Mouse (Mus musculus) kidney, embryonic 14.5 days (tissue): ENCODE data around the gene Phlpp2. TPM values are rescaled to one million over a fixed set of nuclear protein-coding genes. Genes with fewer than 3 reads are reported as not detected.

Source experiments
- ATAC-seq: fragments of 200-750 bp; cut with Nextera tagmentation; 2 replicates; pipeline ENCODE4 v1.8.0; 2017; ENCODE audit warnings: moderate number of reproducible peaks, mild to moderate bottlenecking, moderate TSS enrichment, moderate library complexity; ENCODE audit not compliant: low FRiP score, low TSS enrichment
- H3K27ac ChIP-seq: fragments of 300-500 bp; sonication (generic); 2 replicates; pipeline ENCODE4 v1.5.1; 2014; ENCODE audit warnings: low read depth, mild to moderate bottlenecking, low read length, moderate library complexity, mixed read lengths
- H3K27me3 ChIP-seq: fragments of 300-500 bp; sonication (generic); 2 replicates; pipeline ENCODE4 v1.6.1; 2014; ENCODE audit warnings: mild to moderate bottlenecking, low read length; ENCODE audit not compliant: control insufficient read depth, insufficient read depth
- H3K36me3 ChIP-seq: fragments of 300-500 bp; sonication (generic); 2 replicates; pipeline ENCODE4 v1.6.1; 2014; ENCODE audit warnings: low read length, mixed read lengths; ENCODE audit not compliant: control insufficient read depth, insufficient read depth
- H3K4me1 ChIP-seq: fragments of 300-500 bp; sonication (generic); 2 replicates; pipeline ENCODE4 v1.6.1; 2014; ENCODE audit warnings: low read length, mixed read lengths; ENCODE audit not compliant: control insufficient read depth, insufficient read depth
- H3K4me2 ChIP-seq: fragments of 300-500 bp; sonication (generic); replicated peaks from 2 replicates; pipeline ENCODE4 v1.6.1; 2014; ENCODE audit warnings: low read depth, mild to moderate bottlenecking, low read length
- H3K4me3 ChIP-seq: fragments of 300-500 bp; sonication (generic); 2 replicates; pipeline ENCODE4 v1.5.1; 2014; ENCODE audit warnings: mild to moderate bottlenecking, low read length
- H3K9ac ChIP-seq: fragments of 300-500 bp; sonication (generic); 2 replicates; pipeline ENCODE4 v1.6.1; 2014; ENCODE audit warnings: low read depth, mild to moderate bottlenecking, low read length, moderate library complexity
- H3K9me3 ChIP-seq: fragments of 300-500 bp; sonication (generic); 2 replicates; pipeline ENCODE4 v1.6.1; 2016; ENCODE audit warnings: low read length; ENCODE audit not compliant: control insufficient read depth
- WGBS: fragments of 180-500 bp; shearing (Covaris S2); extraction: QIAGEN DNeasy Blood & Tissue Kit; methylation state at CpG from one replicate; pipeline ENCODE4 v1.1.7; 2014; 5-methylcytosine and 5-hydroxymethylcytosine counted together
- polyA plus RNA-seq: library from polyadenylated mRNA; unstranded; fragments of >200 nt; fragmentation: Nextera tagmentation; extraction: Ambion mirVana; gene quantifications from 2 replicates; pipeline ENCODE4 v1.2.1, GENCODE M21; 2014

The Phlpp2 gene
- polyA plus RNA-seq, result 4.3 and 5.6 TPM in 2 replicates

DNA sequence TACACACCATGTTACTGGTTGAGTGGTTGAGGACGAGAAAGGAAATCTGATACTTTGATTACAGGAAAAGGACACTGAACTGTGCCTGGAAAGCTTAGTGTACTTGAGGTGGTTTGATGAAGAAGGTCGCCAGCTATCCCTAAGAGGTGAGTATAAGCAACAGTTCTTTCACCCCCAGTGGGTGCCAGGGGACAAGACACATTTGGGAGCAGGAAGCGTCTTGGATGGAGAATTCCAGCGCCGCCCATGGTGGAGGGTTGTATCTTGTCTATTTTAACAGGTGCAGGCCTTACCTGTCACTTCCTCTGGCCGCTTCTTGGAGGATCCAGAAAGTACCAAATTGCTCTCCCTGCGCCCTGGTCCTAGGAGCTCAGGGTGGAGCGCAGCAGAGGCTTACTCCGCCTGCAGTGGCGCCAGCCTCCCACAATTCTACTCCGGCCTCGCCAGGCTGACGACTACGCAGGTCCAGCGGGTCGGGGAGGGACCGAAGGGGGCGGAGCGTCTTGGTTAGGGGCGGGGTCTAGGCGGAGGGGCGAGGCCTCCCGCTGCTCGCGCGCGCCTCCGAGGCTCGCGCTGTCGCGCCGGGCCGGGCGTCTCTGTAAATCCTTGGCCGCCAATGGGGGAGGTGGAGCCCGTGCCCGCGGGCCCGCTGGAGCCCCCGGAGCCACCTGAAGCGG, at the start of gene Phlpp2:
Gene Phlpp2 (plus strand): TSS at position 540 of the 677 bp plus-strand sequence.
- Histone ChIP-seq H3K4me2 (peak within 1 kb of the TSS; percentile 52), H3K36me3 (no peaks in the 10 kb centered on the region; the same call in 1 of the 2 replicates), H3K27me3 (no peaks in the 10 kb centered on the region), H3K4me3 (peak within 1 kb of the TSS; percentile 91), H3K27ac (peak within 1 kb of the TSS; percentile 90), H3K4me1 (no peaks in the 10 kb centered on the region), H3K9ac (peak within 1 kb of the TSS; percentile 92), H3K9me3 (no peaks in the 10 kb centered on the region)
- ATAC-seq, result peak; percentile 98
- WGBS, result under 1% methylated on average over 41 of the region's 42 CpGs

DNA sequence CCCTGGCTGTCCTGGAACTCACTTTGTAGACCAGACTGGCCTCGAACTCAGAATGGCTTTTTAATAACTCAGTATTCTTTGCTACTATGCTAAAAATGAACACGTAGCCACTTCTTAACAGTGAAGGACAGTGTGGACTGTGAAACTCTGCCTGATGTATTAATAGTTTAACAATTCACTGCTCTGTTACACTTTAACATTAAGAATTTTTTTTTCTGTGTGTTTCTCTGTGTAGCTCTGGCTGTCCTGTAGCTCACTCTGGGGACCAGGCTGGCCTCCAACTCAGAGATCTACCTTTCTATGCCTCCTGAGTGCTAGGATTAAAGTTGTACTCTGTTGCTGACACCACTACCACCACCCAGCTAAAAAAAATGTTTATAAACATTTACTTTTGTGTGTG, 44.8 kb upstream of the Phlpp2 start:
- no peak overlapping the region for H3K27ac ChIP-seq
- ATAC-seq, result no peak
- no peak overlapping the region for H3K9ac ChIP-seq
- no peak overlapping the region for H3K4me3 ChIP-seq
- H3K9me3 ChIP-seq, result no peaks in the 10 kb centered on the region
- no peaks in the 10 kb centered on the region for H3K27me3 ChIP-seq
- H3K4me2 ChIP-seq, result no peak overlapping the region
- WGBS, result 76% methylated on average over 2 of the region's 2 CpGs
- H3K4me1 ChIP-seq, result no peaks in the 10 kb centered on the region
- peaks cover 8% of the 10 kb centered on the region for H3K36me3 ChIP-seq

DNA sequence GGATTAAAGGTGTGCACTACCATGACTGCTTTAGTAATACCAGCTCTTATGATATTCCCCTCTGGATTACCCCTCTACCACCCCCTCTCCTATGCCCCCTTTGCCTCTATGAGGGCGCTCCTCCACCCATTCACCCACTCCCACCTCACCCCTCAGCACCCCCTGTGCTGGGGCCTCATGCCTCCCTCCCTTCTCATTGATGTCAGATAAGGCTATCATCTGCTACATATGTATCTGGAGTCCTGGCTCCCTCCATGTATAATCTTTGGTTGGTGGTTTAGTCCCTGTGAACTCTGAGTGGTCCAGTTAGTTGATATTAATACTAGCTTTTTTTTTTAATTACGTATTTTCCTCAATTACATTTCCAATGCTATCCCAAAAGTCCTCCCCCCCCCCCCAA, 28.5 kb upstream of the Phlpp2 start:
- no peaks in the 10 kb centered on the region for H3K4me1 ChIP-seq
- no peak for ATAC-seq
- no peaks in the 10 kb centered on the region for H3K27me3 ChIP-seq
- no peak overlapping the region for H3K27ac ChIP-seq
- H3K9ac ChIP-seq, result no peak overlapping the region
- peaks cover 57% of the 10 kb centered on the region for H3K36me3 ChIP-seq
- WGBS, result 94% methylated on average over 2 of the region's 2 CpGs
- no peaks in the 10 kb centered on the region for H3K9me3 ChIP-seq
- H3K4me2 ChIP-seq, result no peak overlapping the region
- H3K4me3 ChIP-seq, result no peak overlapping the region

DNA sequence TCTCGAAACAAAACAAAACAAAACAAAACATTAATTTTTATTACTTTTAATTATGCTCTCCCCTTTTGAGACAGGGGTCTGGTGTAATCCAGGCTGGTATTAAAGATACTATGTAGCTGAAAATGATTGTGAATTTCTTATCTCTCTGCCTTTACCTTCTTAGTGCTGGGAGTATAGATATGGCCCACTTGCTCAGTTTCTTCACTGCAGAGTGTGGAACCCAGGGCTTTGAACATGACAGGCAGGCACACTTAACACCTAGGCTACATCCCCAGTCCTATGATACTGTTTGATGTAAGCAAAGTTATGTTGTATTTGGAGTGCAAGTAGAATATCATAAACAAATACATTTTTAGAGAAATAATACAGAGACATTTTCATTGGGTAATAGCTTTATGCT, 25.9 kb upstream of the Phlpp2 start:
- H3K27me3 ChIP-seq, result no peaks in the 10 kb centered on the region
- no peaks in the 10 kb centered on the region for H3K4me1 ChIP-seq
- ATAC-seq, result no peak
- H3K4me2 ChIP-seq, result no peak overlapping the region
- H3K9ac ChIP-seq, result no peak overlapping the region
- H3K9me3 ChIP-seq, result no peaks in the 10 kb centered on the region
- no peak overlapping the region for H3K27ac ChIP-seq
- no peak overlapping the region for H3K4me3 ChIP-seq
- peaks cover 57% of the 10 kb centered on the region for H3K36me3 ChIP-seq
- WGBS, result 80% methylated on average over 1 of the region's 1 CpGs

GRCm38 (mm10) chr8:109847866-109848265, 20.5 kb upstream of the Phlpp2 start:
- Histone ChIP-seq H3K4me1 (no peaks in the 10 kb centered on the region), H3K4me3 (no peak overlapping the region), H3K27me3 (no peaks in the 10 kb centered on the region), H3K36me3 (peaks cover 72% of the 10 kb centered on the region), H3K9me3 (no peaks in the 10 kb centered on the region), H3K4me2 (no peak overlapping the region), H3K27ac (no peak overlapping the region), H3K9ac (no peak overlapping the region)
- ATAC-seq, result no peak
- 86% methylated on average over 2 of the region's 2 CpGs for WGBS

- Histone ChIP-seq H3K9me3 (no peaks in the 10 kb centered on the region), H3K27ac (no peak overlapping the region), H3K27me3 (no peaks in the 10 kb centered on the region), H3K4me3 (no peak overlapping the region), H3K36me3 (peaks cover 68% of the 10 kb centered on the region), H3K4me1 (no peaks in the 10 kb centered on the region), H3K4me2 (no peak overlapping the region), H3K9ac (no peak overlapping the region)
- no peak for ATAC-seq
- 85% methylated on average over 3 of the region's 3 CpGs for WGBS
These were observed 19.4 kb upstream of the Phlpp2 start for GRCm38 (mm10) chr8:109848981-109849380.

DNA sequence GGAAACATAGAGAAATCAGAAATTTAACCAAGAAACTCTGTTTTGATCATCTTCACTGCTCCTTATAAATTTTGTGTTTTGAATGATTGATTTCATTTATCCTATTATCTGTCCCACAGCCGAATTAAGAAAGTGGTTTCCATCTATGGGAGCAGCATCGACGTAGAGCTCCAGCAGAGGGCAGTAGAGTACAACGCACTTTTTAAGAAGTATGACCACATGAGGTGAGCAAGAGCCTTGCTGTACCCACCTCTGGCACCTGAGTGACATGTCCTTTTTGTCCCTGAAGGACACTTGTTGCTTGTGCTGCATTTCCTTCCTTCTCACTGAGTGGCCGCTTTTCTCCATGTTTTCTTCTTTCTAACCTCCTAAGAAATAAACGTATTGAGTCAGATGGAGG, 14.9 kb upstream of the Phlpp2 start:
- H3K27ac ChIP-seq, result no peak overlapping the region
- H3K4me2 ChIP-seq, result no peak overlapping the region
- no peaks in the 10 kb centered on the region for H3K9me3 ChIP-seq
- H3K36me3 ChIP-seq, result peaks cover 69% of the 10 kb centered on the region
- no peak for ATAC-seq
- no peak overlapping the region for H3K4me3 ChIP-seq
- 50% methylated on average over 6 of the region's 6 CpGs for WGBS
- no peaks in the 10 kb centered on the region for H3K27me3 ChIP-seq
- H3K4me1 ChIP-seq, result no peaks in the 10 kb centered on the region
- H3K9ac ChIP-seq, result no peak overlapping the region

- no peak for ATAC-seq
- 94% methylated on average over 4 of the region's 4 CpGs for WGBS
- no peak overlapping the region for H3K4me3 ChIP-seq
- no peaks in the 10 kb centered on the region for H3K9me3 ChIP-seq
- no peak overlapping the region for H3K27ac ChIP-seq
- no peaks in the 10 kb centered on the region for H3K27me3 ChIP-seq
- H3K4me1 ChIP-seq, result no peaks in the 10 kb centered on the region
- no peak overlapping the region for H3K9ac ChIP-seq
- peaks cover 65% of the 10 kb centered on the region for H3K36me3 ChIP-seq
- H3K4me2 ChIP-seq, result no peak overlapping the region
These were observed 13.8 kb upstream of the Phlpp2 start for GRCm38 (mm10) chr8:109854522-109854921.

- H3K27ac ChIP-seq, result no peak overlapping the region
- no peak overlapping the region for H3K4me3 ChIP-seq
- 98% methylated on average over 6 of the region's 6 CpGs for WGBS
- H3K4me1 ChIP-seq, result no peaks in the 10 kb centered on the region
- H3K4me2 ChIP-seq, result no peak overlapping the region
- H3K27me3 ChIP-seq, result no peaks in the 10 kb centered on the region
- H3K9me3 ChIP-seq, result no peaks in the 10 kb centered on the region
- H3K36me3 ChIP-seq, result peaks cover 65% of the 10 kb centered on the region
- H3K9ac ChIP-seq, result no peak overlapping the region
- no peak for ATAC-seq
These were observed 12.9 kb upstream of the Phlpp2 start for GRCm38 (mm10) chr8:109855451-109855850.
